31 mouse cellular contexts compared by ENCODE assay signal in genomic region chr6:126816338-126816737, GRCm38 (mm10). TPM values are rescaled to one million over a fixed set of nuclear protein-coding genes. Genes with fewer than 3 reads are reported as not detected.
"Had no signal": no experiment of that assay in that cellular context is flagged by ENCODE, and none has a peak within 500 bp of the region (broad histone marks: within the 10 kb centered on the region; RNA-seq: fewer than 3 reads in every experiment).

No protein-coding gene starts in this region.

- H3K9me3 ChIP-seq: heart, embryonic 10.5 days; heart, embryonic 12.5 days; hindbrain, embryonic 12.5 days; kidney, embryonic 15.5 days; limb, embryonic 10.5 days; limb, embryonic 12.5 days; liver, embryonic 13.5 days; liver, embryonic 15.5 days had no signal

- ATAC-seq: hindbrain, embryonic 16.5 days; intestine, embryonic 16.5 days had no signal

- H3K4me3 ChIP-seq: heart, embryonic 10.5 days; heart, embryonic 12.5 days; hindbrain, embryonic 12.5 days; kidney, embryonic 15.5 days; left cerebral cortex, adult 2 months; limb, embryonic 10.5 days; limb, embryonic 12.5 days; liver, embryonic 13.5 days; liver, embryonic 15.5 days had no signal

- H3K4me1 ChIP-seq: heart, embryonic 12.5 days; hindbrain, embryonic 12.5 days; kidney, embryonic 15.5 days; limb, embryonic 10.5 days; limb, embryonic 12.5 days; liver, embryonic 13.5 days; liver, embryonic 15.5 days had no signal

- H3K9ac ChIP-seq: heart, embryonic 12.5 days; hindbrain, embryonic 12.5 days; hindbrain, embryonic 14.5 days; kidney, embryonic 15.5 days; limb, embryonic 12.5 days; liver, embryonic 13.5 days; liver, embryonic 15.5 days had no signal

- DNase-seq: gastrocnemius, postnatal 14 days; gastrocnemius, postnatal 36 days; heart, adult 18-20 months; heart, postnatal 10 days; heart, postnatal 36 days; kidney, adult 11 months; kidney, adult 2 months; kidney, adult 9 months; kidney, postnatal 14 days; kidney, postnatal 36 days; liver; liver, embryonic 13.5 days had no signal

- H3K4me2 ChIP-seq: heart, embryonic 12.5 days; hindbrain, embryonic 12.5 days; hindbrain, embryonic 14.5 days; kidney, embryonic 15.5 days; limb, embryonic 12.5 days; liver, embryonic 11.5 days; liver, embryonic 13.5 days; liver, embryonic 15.5 days had no signal

- H3K27ac ChIP-seq: heart, embryonic 10.5 days; hindbrain, embryonic 12.5 days; hindbrain, embryonic 14.5 days; kidney, embryonic 15.5 days; kidney, postnatal 0 days; left cerebral cortex, adult 2 months; limb, embryonic 10.5 days; limb, embryonic 12.5 days; liver, embryonic 13.5 days; liver, embryonic 15.5 days had no signal

- H3K27me3 ChIP-seq: heart, embryonic 12.5 days; hindbrain, embryonic 12.5 days; kidney, embryonic 15.5 days; limb, embryonic 12.5 days; liver, embryonic 13.5 days; liver, embryonic 15.5 days had no signal

RNA-seq across cellular contexts. Expression of gene Akap3, which starts 36.6 kb away (rescaled TPM):
- total RNA-seq: gastrocnemius, adult 18-20 months; gastrocnemius, adult 8-10 months; gastrocnemius, postnatal 14 days; gastrocnemius, postnatal 36 days; heart, adult 18-20 months; heart, adult 8-10 months; heart, postnatal 10 days; heart, postnatal 36 days; hematopoietic stem cell, adult 5-6 weeks had no signal
- polyA plus RNA-seq: heart, embryonic 10.5 days; heart, embryonic 12.5 days; heart, embryonic 14.5 days; heart, embryonic 16.5 days; hindbrain, embryonic 12.5 days; intestine, embryonic 16.5 days; kidney, postnatal 0 days; limb, embryonic 10.5 days; limb, embryonic 12.5 days; liver, embryonic 11.5 days; liver, embryonic 13.5 days; liver, embryonic 15.5 days had no signal
